Mouse (Mus musculus) stomach, embryonic 14.5 days (tissue): ENCODE results near the gene Gm45208. TPM values are rescaled to one million over a fixed set of nuclear protein-coding genes. Genes with fewer than 3 reads are reported as not detected.

Source experiments
- ATAC-seq: fragments of 200-750 bp; cut with Nextera tagmentation; 2 replicates; pipeline ENCODE4 v1.8.0; 2017; ENCODE audit warnings: low read depth, moderate TSS enrichment; ENCODE audit not compliant: insufficient number of reproducible peaks, insufficient read depth, low FRiP score
- H3K27ac ChIP-seq: fragments of 300-500 bp; sonication (generic); 2 replicates; pipeline ENCODE4 v1.5.1; 2014; ENCODE audit warnings: mild to moderate bottlenecking, low read length, moderate library complexity, mixed read lengths
- H3K27me3 ChIP-seq: fragments of 300-500 bp; sonication (generic); 2 replicates; pipeline ENCODE4 v1.6.1; 2014; ENCODE audit warnings: low read length, control low read depth, mixed read lengths; ENCODE audit not compliant: control insufficient read depth, insufficient read depth
- H3K36me3 ChIP-seq: fragments of 300-500 bp; sonication (generic); 2 replicates; pipeline ENCODE4 v1.6.1; 2014; ENCODE audit warnings: mild to moderate bottlenecking, control low read depth, low read length, moderate library complexity, mixed read lengths; ENCODE audit not compliant: control insufficient read depth, insufficient read depth
- H3K4me1 ChIP-seq: fragments of 300-500 bp; sonication (generic); 2 replicates; pipeline ENCODE4 v1.6.1; 2014; ENCODE audit warnings: low read length, control low read depth, mixed read lengths; ENCODE audit not compliant: control insufficient read depth, insufficient read depth
- H3K4me2 ChIP-seq: fragments of 300-500 bp; sonication (generic); replicated peaks from 2 replicates; pipeline ENCODE4 v1.6.1; 2014; ENCODE audit warnings: low read depth, low read length, control low read depth
- H3K4me3 ChIP-seq: fragments of 300-500 bp; sonication (generic); 2 replicates; pipeline ENCODE4 v1.5.1; 2014; ENCODE audit warnings: low read depth, low read length, control low read depth
- H3K9ac ChIP-seq: fragments of 300-500 bp; sonication (generic); replicated peaks from 2 replicates; pipeline ENCODE4 v1.6.1; 2014; ENCODE audit warnings: low read depth, mild to moderate bottlenecking, control low read depth, low read length, moderate library complexity, mixed read lengths
- H3K9me3 ChIP-seq: fragments of 300-500 bp; sonication (generic); 2 replicates; pipeline ENCODE4 v1.6.1; 2016; ENCODE audit warnings: low read depth, low read length, control low read depth; ENCODE audit not compliant: control insufficient read depth
- WGBS: fragments of 180-500 bp; shearing (Covaris S2); extraction: QIAGEN DNeasy Blood & Tissue Kit; methylation state at CpG from one replicate; pipeline ENCODE4 v1.1.7; 2014; 5-methylcytosine and 5-hydroxymethylcytosine counted together
- polyA plus RNA-seq: library from polyadenylated mRNA; unstranded; fragments of >200 nt; fragmentation: Nextera tagmentation; extraction: Ambion mirVana; gene quantifications from 2 replicates; pipeline ENCODE4 v1.2.1, GENCODE M21; 2014

The Gm45208 gene
- polyA plus RNA-seq, 1 experiment from 2014 or later = 0.54 TPM

- peak; percentile 75 for ATAC-seq
- Histone ChIP-seq H3K4me2 (peak overlapping the region; percentile 57), H3K9ac (peak overlapping the region; percentile 6; the same call in 1 of the 2 replicates), H3K27ac (no peak overlapping the region), H3K36me3 (peaks cover 6% of the 10 kb centered on the region; the same call in 1 of the 2 replicates), H3K9me3 (no peaks in the 10 kb centered on the region), H3K4me1 (no peaks in the 10 kb centered on the region), H3K27me3 (no peaks in the 10 kb centered on the region), H3K4me3 (peak overlapping the region; percentile 6; the same call in 1 of the 2 replicates)
- WGBS = 18% methylated on average over 11 of the region's 11 CpGs
These were observed 43.7 kb downstream of the Gm45208 start for GRCm38 (mm10) chrX:7765764-7766163.

GRCm38 (mm10) chrX:7769302-7770017 lies 47.4 kb downstream of the Gm45208 start:
- peaks cover 14% of the 10 kb centered on the region; the same call in 1 of the 2 replicates for H3K36me3 ChIP-seq
- 79% methylated on average over 7 of the region's 7 CpGs for WGBS
- no peak for ATAC-seq

GRCm38 (mm10) chrX:7772766-7773165 lies 50.7 kb downstream of the Gm45208 start:
- Histone ChIP-seq H3K36me3 (peaks cover 11% of the 10 kb centered on the region; the same call in 1 of the 2 replicates), H3K27me3 (no peaks in the 10 kb centered on the region), H3K4me2 (no peak overlapping the region), H3K4me1 (no peaks in the 10 kb centered on the region), H3K9me3 (no peaks in the 10 kb centered on the region), H3K9ac (no peak overlapping the region), H3K27ac (no peak overlapping the region), H3K4me3 (no peak overlapping the region)
- no peak for ATAC-seq
- WGBS = 57% methylated on average over 2 of the region's 2 CpGs

More at GRCm38 (mm10) chrX:7769302-7770017, 47.4 kb downstream of the Gm45208 start:
- no peaks in the 10 kb centered on the region for H3K4me1 ChIP-seq
- no peak overlapping the region for H3K4me3 ChIP-seq
- H3K9ac ChIP-seq = no peak overlapping the region
- no peak overlapping the region for H3K27ac ChIP-seq
- H3K9me3 ChIP-seq = no peaks in the 10 kb centered on the region
- H3K4me2 ChIP-seq = no peak overlapping the region
- no peaks in the 10 kb centered on the region for H3K27me3 ChIP-seq

GRCm38 (mm10) chrX:7775501-7776205 lies 53.6 kb downstream of the Gm45208 start:
- H3K36me3 ChIP-seq = peaks cover 8% of the 10 kb centered on the region; the same call in 1 of the 2 replicates
- H3K27me3 ChIP-seq = no peaks in the 10 kb centered on the region
- H3K9me3 ChIP-seq = no peaks in the 10 kb centered on the region
- no peaks in the 10 kb centered on the region for H3K4me1 ChIP-seq
- 75% methylated on average over 9 of the region's 9 CpGs for WGBS
- H3K4me2 ChIP-seq = no peak overlapping the region
- no peak for ATAC-seq
- H3K4me3 ChIP-seq = no peak overlapping the region
- H3K27ac ChIP-seq = no peak overlapping the region
- H3K9ac ChIP-seq = no peak overlapping the region

- peak; percentile 33; the same call in 1 of the 2 replicates for ATAC-seq
- 47% methylated on average over 8 of the region's 8 CpGs for WGBS
- H3K27me3 ChIP-seq = no peaks in the 10 kb centered on the region
- no peak overlapping the region for H3K27ac ChIP-seq
- peaks cover 5% of the 10 kb centered on the region; the same call in 1 of the 2 replicates for H3K36me3 ChIP-seq
- H3K9ac ChIP-seq = no peak overlapping the region
- no peak overlapping the region for H3K4me3 ChIP-seq
- H3K4me2 ChIP-seq = no peak overlapping the region
- no peaks in the 10 kb centered on the region for H3K9me3 ChIP-seq
- H3K4me1 ChIP-seq = no peaks in the 10 kb centered on the region
These were observed 54.5 kb downstream of the Gm45208 start for GRCm38 (mm10) chrX:7776329-7777082.

- no peaks in the 10 kb centered on the region; the same call in 1 of the 2 replicates for H3K36me3 ChIP-seq
- H3K4me1 ChIP-seq = no peaks in the 10 kb centered on the region
- H3K9me3 ChIP-seq = no peaks in the 10 kb centered on the region
- no peak overlapping the region for H3K4me3 ChIP-seq
- no peak overlapping the region for H3K27ac ChIP-seq
- WGBS = 65% methylated on average over 7 of the region's 7 CpGs
- no peak overlapping the region for H3K4me2 ChIP-seq
- ATAC-seq = peak; percentile 65; the same call in 1 of the 2 replicates
- H3K27me3 ChIP-seq = no peaks in the 10 kb centered on the region
- H3K9ac ChIP-seq = no peak overlapping the region
These were observed 56.6 kb downstream of the Gm45208 start for GRCm38 (mm10) chrX:7778450-7779244.

- WGBS = 21% methylated on average over 3 of the region's 3 CpGs
- ATAC-seq = no peak
- Histone ChIP-seq H3K4me2 (no peak overlapping the region), H3K4me3 (no peak overlapping the region), H3K9me3 (no peaks in the 10 kb centered on the region), H3K36me3 (no peaks in the 10 kb centered on the region), H3K9ac (no peak overlapping the region), H3K27me3 (no peaks in the 10 kb centered on the region), H3K27ac (no peak overlapping the region), H3K4me1 (no peaks in the 10 kb centered on the region)
These were observed 57.2 kb downstream of the Gm45208 start for GRCm38 (mm10) chrX:7779294-7779693.
